Comparison of ENCODE assay signal across 15 mouse cellular contexts in the genomic region with DNA sequence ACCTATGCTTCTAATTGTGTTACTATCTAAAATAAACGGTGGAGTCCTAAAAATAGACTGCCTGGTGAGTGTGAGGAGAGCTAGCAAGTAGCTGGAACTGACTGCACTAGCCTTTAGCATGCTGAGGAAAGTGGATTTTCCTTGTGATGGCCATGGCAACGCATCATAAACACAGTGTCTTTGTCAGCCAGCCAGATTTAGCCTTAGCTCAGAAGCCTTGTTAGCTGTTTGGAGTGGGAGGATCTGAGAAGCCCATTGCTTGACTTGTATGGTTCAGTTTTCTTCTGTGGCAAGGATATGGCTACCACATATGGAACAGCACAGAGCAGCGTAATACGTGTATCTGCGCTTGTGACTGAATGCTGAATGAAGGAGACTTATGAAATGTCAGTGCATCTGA.
DNase-seq lines count a peak whose midpoint lies in the region; ATAC-seq and TF ChIP-seq lines count a peak whose summit lies in the region.
"Had no signal": no experiment of that assay in that cellular context is flagged by ENCODE, and none has a peak within 500 bp of the region (broad histone marks: within the 10 kb centered on the region; RNA-seq: fewer than 3 reads in every experiment).

No protein-coding gene starts in this region.

- no peak for DNase-seq in forebrain, embryonic 11.5 days (ENCODE audit: low spot score)
- peak; percentile 41 to 42 for DNase-seq in left cerebral cortex, adult 18-20 months (ENCODE audit: low spot score in 2 of 2)
- no peak for DNase-seq in left cerebral cortex, postnatal 4 days
- DNase-seq in layer of hippocampus, adult 2 months (ENCODE audit: low spot score in 2 of 2): no peak
- DNase-seq in spleen, adult 18-20 months: no peak
- DNase-seq: kidney, postnatal 14 days; thymus, postnatal 36 days had no signal

- no peak overlapping the region for H3K4me3 ChIP-seq in forebrain, embryonic 13.5 days
- H3K4me3 ChIP-seq in forebrain, embryonic 11.5 days (ENCODE audit: low read depth, low read length): no peak overlapping the region
- no peak overlapping the region for H3K4me3 ChIP-seq in heart, embryonic 16.5 days (ENCODE audit: low read length)
- peak overlapping the region; percentile 2; the same call in 1 of the 2 replicates for H3K4me3 ChIP-seq in neural tube, embryonic 15.5 days (replicated peaks)
- no peak overlapping the region for H3K4me3 ChIP-seq in layer of hippocampus, adult 2 months
- H3K4me3 ChIP-seq: embryonic facial prominence, embryonic 15.5 days; liver, embryonic 15.5 days; myocyte had no signal

- intact Hi-C loops in left cerebral cortex, postnatal 4 days (cut with DNase I): no loop called here

- peaks cover 29% of the 10 kb centered on the region for H3K4me1 ChIP-seq in forebrain, embryonic 13.5 days
- peaks cover 6% of the 10 kb centered on the region for H3K4me1 ChIP-seq in forebrain, embryonic 11.5 days (replicated peaks; ENCODE audit: control insufficient read depth, insufficient read depth, low read length)
- peaks cover 25% of the 10 kb centered on the region for H3K4me1 ChIP-seq in heart, embryonic 16.5 days (ENCODE audit: control insufficient read depth, insufficient read depth, low read length)
- H3K4me1 ChIP-seq in neural tube, embryonic 15.5 days: peaks cover 38% of the 10 kb centered on the region
- H3K4me1 ChIP-seq: liver, embryonic 15.5 days had no signal

- H3K36me3 ChIP-seq in forebrain, embryonic 13.5 days (ENCODE audit: poor library complexity, severe bottlenecking): peaks cover 14% of the 10 kb centered on the region
- no peaks in the 10 kb centered on the region; the same call in 1 of the 2 replicates for H3K36me3 ChIP-seq in forebrain, embryonic 11.5 days (ENCODE audit: control insufficient read depth, insufficient read depth, low read length)
- no peaks in the 10 kb centered on the region for H3K36me3 ChIP-seq in heart, embryonic 16.5 days (ENCODE audit: control insufficient read depth, insufficient read depth)
- H3K36me3 ChIP-seq in neural tube, embryonic 15.5 days: peaks cover 21% of the 10 kb centered on the region
- H3K36me3 ChIP-seq: embryonic facial prominence, embryonic 15.5 days; liver, embryonic 15.5 days had no signal

- no peak overlapping the region for H3K9ac ChIP-seq in forebrain, embryonic 13.5 days
- no peak overlapping the region for H3K9ac ChIP-seq in forebrain, embryonic 11.5 days (ENCODE audit: low read length)
- no peak overlapping the region for H3K9ac ChIP-seq in heart, embryonic 16.5 days (ENCODE audit: low read length)
- H3K9ac ChIP-seq in neural tube, embryonic 15.5 days (replicated peaks): no peak overlapping the region
- H3K9ac ChIP-seq: embryonic facial prominence, embryonic 15.5 days; liver, embryonic 15.5 days had no signal

- peak overlapping the region; percentile 18; the same call in 1 of the 2 replicates for H3K4me2 ChIP-seq in forebrain, embryonic 13.5 days
- H3K4me2 ChIP-seq in forebrain, embryonic 11.5 days (ENCODE audit: low read depth, low read length, severe bottlenecking): no peak overlapping the region
- H3K4me2 ChIP-seq in heart, embryonic 16.5 days (ENCODE audit: low read depth, low read length): peak overlapping the region; percentile 30
- peak overlapping the region; percentile 60 for H3K4me2 ChIP-seq in neural tube, embryonic 15.5 days
- H3K4me2 ChIP-seq: embryonic facial prominence, embryonic 15.5 days; liver, embryonic 15.5 days had no signal

- no peaks in the 10 kb centered on the region for H3K9me3 ChIP-seq in forebrain, embryonic 13.5 days (replicated peaks)
- no peaks in the 10 kb centered on the region for H3K9me3 ChIP-seq in forebrain, embryonic 11.5 days (ENCODE audit: control insufficient read depth, low read length)
- no peaks in the 10 kb centered on the region for H3K9me3 ChIP-seq in heart, embryonic 16.5 days (replicated peaks; ENCODE audit: control insufficient read depth, low read length)
- no peaks in the 10 kb centered on the region for H3K9me3 ChIP-seq in neural tube, embryonic 15.5 days (replicated peaks)
- H3K9me3 ChIP-seq: embryonic facial prominence, embryonic 15.5 days; liver, embryonic 15.5 days had no signal

- no peaks in the 10 kb centered on the region for H3K27me3 ChIP-seq in forebrain, embryonic 13.5 days
- no peaks in the 10 kb centered on the region for H3K27me3 ChIP-seq in forebrain, embryonic 11.5 days (ENCODE audit: control insufficient read depth, insufficient read depth, low read length)
- no peaks in the 10 kb centered on the region for H3K27me3 ChIP-seq in heart, embryonic 16.5 days (ENCODE audit: control insufficient read depth, insufficient read depth, low read length)
- H3K27me3 ChIP-seq in neural tube, embryonic 15.5 days (replicated peaks): no peaks in the 10 kb centered on the region
- H3K27me3 ChIP-seq: embryonic facial prominence, embryonic 15.5 days; liver, embryonic 15.5 days had no signal

- ATAC-seq in forebrain, embryonic 13.5 days: no peak
- no peak for ATAC-seq in forebrain, embryonic 11.5 days (replicated peaks; ENCODE audit: low FRiP score)
- ATAC-seq in heart, embryonic 16.5 days (replicated peaks; ENCODE audit: extremely low read depth, insufficient read depth, low FRiP score): peak; percentile 29; the same call in 1 of the 2 replicates
- ATAC-seq in neural tube, embryonic 15.5 days (ENCODE audit: low FRiP score): no peak
- ATAC-seq: inflammation-experienced regulatory T-cells, adult 6 months had no signal

- no peak for TF ChIP-seq CTCF in layer of hippocampus, adult 2 months (conservative IDR thresholded peaks at IDR 0.05)

- WGBS in forebrain, embryonic 13.5 days: 77% methylated on average over 5 of the region's 5 CpGs
- 91% methylated on average over 5 of the region's 5 CpGs for WGBS in forebrain, embryonic 11.5 days
- WGBS in heart, embryonic 16.5 days: 54% methylated on average over 5 of the region's 5 CpGs
- 74% methylated on average over 5 of the region's 5 CpGs for WGBS in neural tube, embryonic 15.5 days

- H3K27ac ChIP-seq in forebrain, embryonic 13.5 days: no peak overlapping the region
- H3K27ac ChIP-seq in forebrain, embryonic 11.5 days (ENCODE audit: low read depth, low read length): no peak overlapping the region
- H3K27ac ChIP-seq in heart, embryonic 16.5 days (ENCODE audit: low read length): no peak overlapping the region; the same call in 1 of the 2 replicates
- 0 out of 2 replicates have a peak overlapping the region, but pooled peaks have one; percentile 24 for H3K27ac ChIP-seq in neural tube, embryonic 15.5 days (replicated peaks)
- no peak overlapping the region for H3K27ac ChIP-seq in layer of hippocampus, adult 2 months
- H3K27ac ChIP-seq: embryonic facial prominence, embryonic 15.5 days; liver, embryonic 15.5 days; macrophage had no signal

Comparison
In these comparisons a context has a peak if more than half of its experiments do, and no peak if none do; other contexts are left out.
1. DNase-seq: peak in left cerebral cortex, adult 18-20 months (2 of 2); none in forebrain, embryonic 11.5 days (single experiment), left cerebral cortex, postnatal 4 days (single experiment), layer of hippocampus, adult 2 months (0 of 2) and spleen, adult 18-20 months (0 of 2).